Mouse (Mus musculus) gastrocnemius, postnatal 14 days (tissue): Measurements from ENCODE around the gene Hapln2. TPM values are rescaled to one million over a fixed set of nuclear protein-coding genes. Genes with fewer than 3 reads are reported as not detected.
A peak's percentile ranks its signal among the peaks of the same experiment; 100 is the strongest.

Source experiments
- DNase-seq: peaks from one replicate; pipeline ENCODE4 v3.0.0; 2021; ENCODE audit warnings: mixed read lengths
- intact Hi-C: fragments of 180-260 bp; cut with DNase I; formaldehyde crosslinking; loops from one replicate; pipeline ENCODE4 v1.15.1; 2025; ENCODE audit warnings: low total_unique reads
- total RNA-seq, 2 experiments: library from RNA; stranded (reverse); gene quantifications; 2 replicates each; pipeline ENCODE4 v1.2.3; 2021

Hapln2 gene
- total RNA-seq, 2 experiments from 2014 or later = 0.13 TPM; not detected in 1

DNA sequence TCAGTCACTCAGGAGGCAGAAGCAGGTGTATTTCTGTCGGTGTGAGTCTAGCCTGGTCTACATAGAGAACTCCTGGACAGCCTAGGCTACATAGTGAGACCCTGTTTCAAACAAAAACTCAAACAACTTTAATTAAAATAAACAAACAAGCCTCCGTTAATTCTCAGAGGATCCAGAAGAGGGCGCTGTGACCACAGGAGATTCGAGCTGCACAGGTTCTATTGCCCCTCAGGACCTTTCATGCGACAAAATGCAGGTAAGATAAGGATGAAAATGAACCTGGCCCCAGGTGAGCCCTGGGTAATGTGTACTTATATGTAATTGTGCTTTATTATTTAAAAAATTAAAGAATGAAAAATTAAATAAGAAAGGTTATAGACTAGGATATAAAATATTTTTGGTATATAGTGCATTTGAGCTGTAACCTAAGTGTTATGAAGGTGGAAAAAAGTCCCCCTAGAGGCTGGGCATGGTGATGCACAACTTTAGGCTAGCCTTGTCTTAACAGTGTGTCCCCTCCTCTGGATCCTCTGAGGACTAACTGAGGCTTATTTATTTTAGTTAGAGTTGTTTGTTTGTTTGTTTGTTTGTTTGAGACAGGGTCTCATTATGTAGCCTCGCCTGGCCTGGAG is 16.6 kb downstream of the Hapln2 start:
- intact Hi-C loops = loop anchor here (2.0 to 10.0 kb wide), 2 partner anchors 62 to 234 kb away; no protein-coding TSS in a partner anchor
- DNase-seq = no peak

DNA sequence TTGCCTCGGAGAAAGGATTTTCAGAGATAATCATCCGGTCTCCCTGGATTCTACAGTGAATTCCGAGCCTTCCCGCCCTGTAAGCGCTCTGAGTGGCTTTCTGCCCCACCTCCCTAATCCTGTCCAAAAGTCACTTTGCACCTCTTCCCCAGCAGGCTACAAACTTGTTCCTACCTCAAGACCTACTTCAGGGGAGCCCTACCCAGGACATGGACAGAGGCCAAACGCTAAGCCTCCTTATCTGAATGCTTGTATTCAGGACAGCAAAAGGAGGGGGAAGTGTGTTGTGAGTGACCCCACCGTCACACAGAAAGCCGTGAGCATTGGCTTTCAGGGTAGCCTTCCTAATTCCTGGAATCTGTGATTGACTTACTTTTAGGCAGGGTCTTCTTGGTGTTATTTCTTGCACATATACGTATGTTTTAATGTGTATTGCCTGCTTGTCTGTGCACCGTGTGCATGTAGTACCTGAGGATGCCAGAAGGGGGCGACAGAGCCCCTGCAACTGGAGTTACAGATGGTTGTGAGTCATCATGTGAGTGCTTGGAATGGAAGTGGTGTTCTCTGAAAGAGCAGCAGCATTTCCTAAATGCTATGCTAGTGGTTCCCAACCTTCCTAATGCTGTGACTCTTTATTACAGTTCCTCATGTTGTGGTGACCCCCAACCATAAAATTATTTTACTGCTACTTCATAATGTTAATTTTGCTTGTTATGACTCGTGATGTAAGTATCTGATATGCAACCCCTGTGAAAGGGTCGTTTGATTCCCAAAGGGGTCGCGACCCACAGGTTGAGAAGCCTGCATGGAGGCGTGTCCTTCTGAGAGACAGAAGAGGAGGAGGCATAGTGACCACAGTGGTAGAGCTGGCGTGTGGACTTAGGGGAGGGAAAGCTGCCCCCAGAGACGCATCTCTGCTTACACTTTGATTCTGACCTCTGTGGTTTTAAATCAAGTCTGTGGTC is 21.3 kb downstream of the Hapln2 start:
- no peak for DNase-seq
- intact Hi-C loops = no loop called here

DNA sequence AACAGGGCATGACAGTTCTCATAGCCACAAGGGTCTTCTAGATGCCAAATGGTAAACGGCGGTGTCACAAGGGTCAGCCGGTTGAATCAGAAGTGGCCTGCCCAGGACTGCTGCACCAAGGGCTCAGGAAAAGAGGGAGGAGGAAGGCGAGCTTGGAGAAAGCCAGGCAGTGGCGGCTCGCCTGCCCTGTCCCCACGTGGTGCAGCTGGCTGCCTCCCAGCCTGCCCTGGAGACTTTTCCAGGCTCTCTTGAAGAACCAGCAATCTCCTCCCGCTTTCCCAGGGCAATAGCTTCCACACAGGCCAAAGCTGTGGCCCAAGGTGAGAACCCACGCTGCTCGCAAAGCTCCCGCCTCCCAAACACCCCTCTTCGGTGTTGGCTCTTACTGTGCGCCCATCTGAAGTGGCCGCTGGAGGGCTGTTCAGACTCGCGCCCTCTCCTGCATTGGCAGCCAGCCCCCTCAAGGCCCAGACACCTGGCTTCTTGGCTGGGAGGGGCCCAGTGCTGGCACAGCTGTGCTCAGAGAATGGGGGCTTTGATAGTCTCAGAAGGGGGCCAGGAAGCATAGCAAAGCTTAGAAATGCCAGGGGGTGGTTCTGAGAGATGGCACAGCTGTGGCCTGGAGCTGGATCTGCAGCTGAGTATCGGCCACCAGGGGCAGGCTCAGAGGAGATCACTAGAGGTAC is 24.9 kb downstream of the Hapln2 start:
- DNase-seq = no peak
- intact Hi-C loops = no loop called here

DNA sequence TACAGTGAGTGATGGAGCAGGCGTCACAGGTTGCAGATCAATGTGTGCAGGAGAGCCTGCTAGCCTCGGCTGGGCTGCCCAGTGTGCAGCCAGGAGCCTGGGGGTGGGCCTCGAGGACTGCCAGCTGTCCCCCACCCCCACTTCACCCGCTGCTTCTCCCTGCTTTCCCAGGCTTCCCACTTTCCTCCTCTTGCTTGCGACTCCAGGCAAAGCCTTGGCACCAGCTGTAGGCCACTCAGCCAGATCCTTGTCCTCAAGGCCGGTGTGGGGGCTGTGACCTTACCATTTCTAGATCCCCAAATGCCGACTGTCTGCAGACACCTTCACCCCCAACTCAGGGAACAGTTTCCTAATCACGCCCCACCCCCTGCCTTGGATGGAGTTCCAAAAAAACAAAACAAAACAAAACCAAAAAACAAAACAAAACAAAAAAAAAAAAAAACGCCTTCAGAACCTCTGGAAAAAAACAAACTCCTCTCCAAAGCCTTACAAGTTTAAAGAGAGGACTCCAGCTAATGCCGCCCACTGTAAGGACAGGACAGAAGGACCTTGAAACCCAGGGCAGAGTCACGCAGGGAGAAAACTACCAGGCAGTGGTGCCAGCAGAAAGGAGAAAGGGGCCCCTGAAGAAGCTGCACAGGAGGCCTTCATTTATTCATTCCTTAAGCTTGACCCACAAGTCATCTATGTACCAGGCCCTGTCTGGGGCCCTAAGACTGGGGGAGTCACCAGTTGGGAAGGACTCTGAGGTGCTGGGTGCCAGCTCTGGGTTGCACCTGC is 26.4 kb downstream of the Hapln2 start:
- DNase-seq = no peak
- intact Hi-C loops = no loop called here

DNA sequence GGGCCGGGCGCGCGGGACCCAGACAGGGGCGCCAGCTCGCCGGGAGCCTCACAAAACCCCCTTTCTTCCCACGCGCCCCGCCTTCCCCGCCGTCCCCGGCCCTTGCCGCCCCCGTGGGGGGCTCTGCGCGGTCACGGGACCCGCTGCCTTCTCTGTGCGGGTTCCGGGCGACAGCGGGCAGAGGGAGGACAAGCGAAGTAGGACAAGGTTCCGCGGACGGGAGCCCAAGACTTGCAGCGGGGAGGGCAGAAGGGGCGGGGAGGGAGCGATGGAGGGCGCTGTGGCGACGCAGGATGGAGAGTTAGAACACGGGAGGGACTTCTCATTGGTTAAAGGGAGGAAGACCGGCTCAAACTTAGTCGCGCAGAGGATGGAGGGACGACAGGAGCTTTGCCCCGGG is 27.2 kb downstream of the Hapln2 start, which contains the start of gene Bcan:
Bcan (minus strand) TSS at position 50 of the 400 bp plus-strand sequence.
- intact Hi-C loops = no loop called here
- DNase-seq = no peak

DNA sequence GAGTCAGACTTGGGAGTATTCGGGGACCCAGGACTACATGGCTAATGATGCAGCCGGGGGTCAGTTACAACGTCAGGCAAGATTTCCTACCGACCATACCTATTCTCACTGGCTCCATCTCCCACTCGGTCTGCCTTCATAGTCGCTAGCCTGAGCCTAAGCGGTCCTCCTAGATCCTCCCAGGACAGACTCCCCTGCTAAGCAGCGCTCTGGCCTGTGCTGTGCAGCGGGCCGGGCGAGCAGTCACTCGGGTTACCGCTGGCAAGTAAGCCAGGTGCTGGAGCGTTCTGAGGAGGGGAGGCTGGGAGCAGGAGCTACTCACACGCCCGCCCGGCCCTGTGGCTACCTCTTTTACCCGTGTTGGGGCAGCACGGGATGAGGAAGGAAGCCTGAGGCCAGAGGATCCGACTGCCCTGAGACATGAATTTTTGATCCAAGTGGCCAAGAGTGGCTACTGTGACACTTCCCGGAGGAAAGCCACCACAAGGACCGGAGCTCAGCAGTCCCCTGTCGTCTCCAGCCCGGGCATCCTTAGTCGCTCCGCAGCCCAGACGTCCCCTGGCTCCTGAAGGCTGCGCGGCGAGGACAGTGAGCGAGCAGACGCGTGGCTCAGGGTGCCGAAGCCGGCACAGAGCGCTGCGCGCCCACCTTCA is 28.0 kb downstream of the Hapln2 start:
- intact Hi-C loops = no loop called here
- DNase-seq = no peak

DNA sequence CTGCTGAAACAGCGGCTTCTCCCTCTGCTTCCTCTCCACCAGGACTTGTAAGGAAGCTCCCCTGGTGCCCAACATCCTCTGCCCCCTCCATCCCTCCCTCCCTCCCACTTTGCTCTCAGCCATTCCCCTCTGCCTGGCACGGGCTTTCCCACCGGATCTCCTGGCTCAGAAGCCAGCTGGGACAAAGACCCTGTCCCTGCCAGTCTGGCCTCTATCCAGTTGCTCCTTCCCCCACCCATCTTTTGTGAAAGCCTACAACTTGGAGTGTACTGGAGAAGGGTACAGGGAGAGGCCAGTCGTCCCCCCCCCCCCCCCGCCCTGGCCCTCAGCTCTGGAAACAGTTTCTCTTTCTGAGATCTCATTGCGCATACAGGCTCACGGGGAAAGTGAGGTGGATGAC is 28.6 kb downstream of the Hapln2 start:
- no peak for DNase-seq
- intact Hi-C loops = no loop called here

DNA sequence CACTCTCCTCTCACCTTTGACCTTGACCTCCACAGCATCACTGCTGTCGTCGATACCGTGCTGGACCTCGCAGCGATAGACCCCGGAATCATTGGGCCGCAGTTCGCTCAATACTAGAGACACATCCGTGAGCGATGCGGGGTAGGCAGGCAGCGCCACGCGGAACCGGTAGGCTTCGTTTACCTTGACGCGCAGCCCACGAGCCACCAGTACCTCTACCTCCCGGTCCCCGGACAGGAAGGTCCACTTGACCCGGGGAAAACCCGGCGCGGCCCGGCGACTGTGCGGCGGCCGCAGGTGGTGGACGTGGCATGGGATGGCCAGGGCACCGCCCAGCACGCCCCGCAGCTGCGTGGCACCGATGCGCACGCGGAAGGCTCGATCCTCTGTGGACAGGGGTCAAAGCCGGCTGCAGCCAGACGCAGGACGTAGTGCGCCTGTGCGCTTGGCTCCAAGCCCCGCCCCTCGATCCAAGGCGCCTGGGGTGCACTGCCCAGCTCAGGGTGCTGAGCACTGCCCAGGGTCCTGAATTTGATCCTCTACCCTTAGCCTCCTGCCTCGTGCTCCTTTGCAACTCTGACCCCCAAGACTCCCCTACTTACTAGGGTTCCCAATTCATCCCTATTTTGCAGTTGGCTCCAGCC is 30.3 kb downstream of the Hapln2 start:
- intact Hi-C loops = no loop called here
- DNase-seq = no peak

DNA sequence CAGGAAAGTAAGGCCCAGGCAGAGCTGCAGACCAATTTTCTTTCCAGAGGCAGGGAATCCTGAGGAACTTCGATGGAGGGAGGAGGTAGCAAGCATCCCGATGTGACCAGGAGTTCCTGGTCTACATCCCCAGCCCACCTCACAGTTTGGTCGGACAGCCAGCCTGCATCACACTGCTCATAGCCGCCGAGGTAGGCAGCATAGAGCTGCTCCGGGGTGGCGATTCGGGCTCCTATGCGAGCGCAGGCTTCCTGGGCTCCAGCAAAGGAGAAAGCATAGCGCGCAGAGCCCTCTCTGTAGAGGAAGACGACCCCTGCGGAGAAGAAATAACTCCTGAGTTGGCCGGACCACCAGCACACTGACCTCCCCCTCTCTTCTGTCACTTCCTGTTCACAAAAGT is 31.0 kb downstream of the Hapln2 start:
- DNase-seq = no peak
- intact Hi-C loops = no loop called here

DNA sequence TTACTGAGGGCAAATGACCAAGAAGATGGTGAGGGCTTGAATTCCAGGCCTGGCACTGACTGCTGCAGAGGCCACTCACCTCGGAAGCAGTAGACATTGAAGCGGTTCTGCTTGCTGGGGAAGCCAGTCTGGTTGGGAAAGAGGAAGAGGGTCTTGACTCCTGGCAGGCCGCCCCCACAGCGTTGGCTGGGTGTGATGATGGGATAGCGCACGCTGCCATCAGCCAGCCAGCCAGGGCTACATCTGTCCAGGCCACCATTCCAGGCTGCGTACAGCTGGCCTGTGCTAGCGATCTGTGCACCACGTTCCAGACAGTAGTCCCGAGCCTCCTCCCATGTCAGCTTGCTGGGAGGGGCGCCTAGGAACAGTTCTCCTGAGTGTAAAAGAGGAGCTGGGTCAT is 32.1 kb downstream of the Hapln2 start:
- no peak for DNase-seq
- intact Hi-C loops = no loop called here

DNA sequence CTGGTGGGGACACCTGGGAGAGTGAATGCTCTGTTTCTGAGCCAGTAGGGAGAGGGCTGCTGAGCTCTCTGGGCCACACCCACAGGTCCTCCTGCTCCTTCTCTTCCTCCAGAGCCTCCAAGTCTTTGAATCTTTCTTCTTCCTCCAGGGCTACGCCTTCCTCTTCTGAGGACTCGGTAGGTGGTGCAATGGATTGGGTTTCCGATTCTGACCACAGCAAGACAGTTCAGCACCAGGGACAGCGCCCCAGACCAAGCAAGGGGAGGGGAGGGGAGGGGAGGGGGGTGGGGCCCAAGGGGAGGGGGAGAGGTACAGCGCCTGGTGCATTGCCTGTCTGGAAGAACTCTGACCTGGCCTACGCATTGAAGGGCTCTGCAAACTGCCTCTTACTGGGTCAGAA is 33.9 kb downstream of the Hapln2 start:
- no peak for DNase-seq

DNA sequence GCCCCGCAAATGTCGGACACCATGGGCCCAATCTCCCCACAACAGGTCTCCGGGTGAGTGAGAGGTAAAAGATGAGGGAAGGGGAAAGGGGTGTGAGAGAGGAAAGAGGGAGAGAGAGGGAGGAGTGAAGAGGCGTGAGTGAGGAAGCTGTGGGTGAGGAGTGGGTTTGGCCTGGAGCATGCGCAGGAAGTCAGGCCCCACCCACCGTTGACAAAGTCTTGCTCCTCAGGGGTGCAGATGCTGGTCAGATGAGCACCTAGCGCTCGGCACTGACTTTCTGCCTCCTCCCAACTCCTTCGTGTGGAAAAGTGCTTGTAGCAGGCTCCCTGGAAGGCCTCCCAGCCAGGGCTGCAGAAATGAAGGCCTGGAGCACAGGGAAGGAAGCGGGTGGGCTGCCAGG is 37.4 kb downstream of the Hapln2 start:
- intact Hi-C loops = loop anchor here (10.0 kb wide), 1 partner anchor 55 kb away; the partner anchor contains the start of genes Isg20l2 and Rrnad1
- DNase-seq = no peak

More for the DNA sequence above, 33.9 kb downstream of the Hapln2 start:
- intact Hi-C loops = no loop called here

DNA sequence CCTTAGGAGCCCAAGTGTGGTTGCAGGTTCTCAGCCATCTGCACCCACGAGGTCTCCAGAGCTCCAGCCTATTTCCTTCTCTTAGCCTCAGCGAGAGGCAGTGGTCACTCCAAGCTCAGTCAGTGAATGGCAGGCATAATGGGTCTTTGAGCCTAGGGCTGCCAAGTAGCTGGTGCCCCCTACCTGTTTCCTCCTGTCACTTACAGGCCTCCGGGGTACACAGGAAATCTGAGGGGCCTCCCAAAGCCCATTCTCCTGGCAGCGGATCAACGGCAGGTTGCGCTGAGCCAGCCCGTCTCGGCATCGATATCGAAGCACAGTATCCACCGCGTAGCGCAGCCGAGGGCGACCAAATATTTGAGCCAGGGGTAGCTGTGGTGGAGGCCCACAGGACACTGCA is 39.3 kb downstream of the Hapln2 start:
- intact Hi-C loops = loop anchor here (10.0 kb wide), 1 partner anchor 53 kb away; the partner anchor contains the start of genes Isg20l2 and Rrnad1
- DNase-seq = no peak

DNA sequence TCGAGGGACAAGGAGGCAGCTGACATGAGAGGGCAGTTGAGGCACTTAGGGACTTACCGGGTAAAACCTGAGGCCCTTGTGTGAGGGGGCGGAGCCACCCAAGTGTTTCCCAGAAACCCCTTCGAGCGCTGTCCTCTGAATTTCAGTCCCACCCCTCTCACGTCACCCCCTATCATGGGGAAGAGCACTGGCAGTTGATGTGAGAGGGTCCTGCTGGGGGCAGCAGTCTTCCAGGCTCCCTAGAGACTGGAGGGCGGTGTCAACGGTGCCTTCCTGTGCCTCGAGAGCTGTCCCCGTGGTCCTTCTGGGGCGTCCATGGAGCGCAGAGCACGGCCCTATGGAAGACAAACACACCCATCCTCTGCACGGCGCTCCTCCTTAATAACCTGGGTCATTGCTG is 39.8 kb downstream of the Hapln2 start:
- intact Hi-C loops = loop anchor here (10.0 kb wide), 1 partner anchor 53 kb away; the partner anchor contains the start of genes Isg20l2 and Rrnad1
- DNase-seq = no peak

DNA sequence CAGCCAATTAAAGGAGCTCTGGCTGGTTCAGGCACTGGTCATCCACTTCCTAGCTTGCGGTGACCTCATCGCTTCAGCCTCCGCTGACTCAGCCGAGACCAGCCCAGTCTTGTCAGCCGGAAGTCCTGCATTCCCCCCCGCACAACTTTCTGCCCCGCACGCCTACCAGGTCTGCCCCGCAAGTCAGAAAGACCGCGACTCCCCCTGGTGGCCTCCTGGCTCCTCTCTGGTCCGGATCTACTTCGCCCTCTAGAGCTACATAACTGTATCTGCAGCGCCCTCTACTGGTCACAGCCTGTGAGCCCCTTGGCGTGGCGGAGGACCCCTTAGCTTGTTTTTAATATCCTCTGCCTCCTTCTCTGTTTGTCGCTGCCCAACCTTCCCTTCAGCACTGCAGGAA is 40.5 kb downstream of the Hapln2 start:
- intact Hi-C loops = loop anchor here (10.0 kb wide), 1 partner anchor 52 kb away; the partner anchor contains the start of genes Isg20l2 and Rrnad1
- peak; percentile 97 for DNase-seq

DNA sequence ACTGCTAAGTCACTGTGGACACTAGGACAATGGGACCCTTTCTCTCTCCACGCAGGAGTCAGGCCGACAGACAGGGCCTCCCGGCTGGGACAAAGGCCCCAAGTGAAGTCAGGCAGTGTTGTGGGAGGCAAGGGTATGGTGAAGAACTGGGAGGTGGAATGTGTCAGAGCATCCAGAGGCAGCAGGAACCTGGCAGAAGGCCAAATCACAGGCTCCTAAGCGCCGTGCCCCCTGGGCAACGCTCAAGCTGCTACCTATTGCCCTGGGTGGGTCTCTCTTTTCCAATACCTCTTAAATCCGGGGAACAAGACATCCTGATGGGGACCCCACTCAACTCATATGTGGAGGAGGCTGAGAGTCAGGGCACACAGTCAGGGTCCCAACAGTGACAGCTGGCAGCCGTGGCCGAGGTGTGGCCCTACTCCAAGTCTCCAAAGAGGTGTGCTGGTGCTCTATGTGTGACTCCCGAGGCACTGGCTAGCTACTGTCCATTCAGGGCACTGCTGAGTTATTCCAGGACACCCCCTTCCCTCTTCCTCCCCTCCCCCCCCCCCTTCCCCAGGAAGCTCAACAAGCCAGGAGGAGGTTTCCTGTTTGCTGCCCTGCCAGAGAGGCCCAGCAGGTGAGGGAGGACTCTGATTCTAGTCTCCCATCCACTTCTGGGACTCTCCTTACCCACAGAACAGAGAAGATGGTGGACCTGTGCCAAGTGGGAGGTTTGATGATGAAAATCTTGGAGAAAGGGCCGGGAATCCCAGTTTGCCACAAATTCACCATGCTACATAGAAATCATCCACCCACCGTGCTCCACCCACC is 41.7 kb downstream of the Hapln2 start:
- intact Hi-C loops = loop anchor here (2.0 to 10.0 kb wide), 2 partner anchors 15 to 51 kb away; partner anchors contain the start of genes Isg20l2, Nes and Rrnad1
- no peak for DNase-seq

DNA sequence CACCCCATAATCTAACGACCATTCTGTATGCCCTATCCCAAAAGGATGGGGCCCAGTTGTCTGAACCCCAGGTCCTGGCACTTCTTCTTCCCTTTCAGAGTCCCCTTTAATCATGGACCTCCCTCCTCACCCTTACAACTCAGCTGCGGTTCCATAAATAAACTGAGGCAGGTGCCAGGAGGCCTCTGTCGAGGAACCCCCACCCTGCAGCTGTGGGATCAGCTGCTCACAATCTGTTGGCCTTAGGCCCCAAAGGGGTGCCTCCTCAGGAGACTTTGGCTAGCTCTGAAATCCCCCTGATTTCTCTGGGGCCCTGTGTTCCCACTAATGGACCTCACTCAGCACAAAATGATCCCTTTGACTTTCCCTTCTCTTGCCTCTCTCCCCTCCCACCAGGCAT is 43.3 kb downstream of the Hapln2 start:
- DNase-seq = no peak
- intact Hi-C loops = loop anchor here (2.0 to 10.0 kb wide), 2 partner anchors 13 to 49 kb away; partner anchors contain the start of genes Isg20l2, Nes and Rrnad1
